Mouse (Mus musculus): ENCODE data around the gene Olfr1368. TPM values are rescaled to one million over a fixed set of nuclear protein-coding genes. Genes with fewer than 3 reads are reported as not detected.
"Not testable (repeated sequence)": the region's sequence is repeated elsewhere in the genome, so short reads cannot be mapped to it uniquely, and the experiment has no call there.

Gene Olfr1368
- polyA plus RNA-seq, 1 experiment, result not detected

- Histone ChIP-seq H3K27me3 (ENCODE audit: control insufficient read depth, insufficient read depth, low read length) (no peaks in the 10 kb centered on the region), H3K27ac (ENCODE audit: control insufficient read depth, insufficient read depth, low read length) (no peak overlapping the region), H3K36me3 (ENCODE audit: control insufficient read depth, insufficient read depth, low read length) (no peaks in the 10 kb centered on the region), H3K4me3 (ENCODE audit: control insufficient read depth, insufficient read depth, low read length) (no peak overlapping the region), H3K4me1 (replicated peaks; ENCODE audit: control insufficient read depth, insufficient read depth, low read length) (no peaks in the 10 kb centered on the region)
- DNase-seq, result peak; percentile 6
- 52% methylated on average over 8 of the region's 8 CpGs for WGBS
- TF ChIP-seq CTCF (IDR thresholded peaks at IDR 0.05; ENCODE audit: borderline replicate concordance, control insufficient read depth, extremely low read depth, insufficient read depth, low read length, poor library complexity) (no peak), POLR2A (IDR thresholded peaks at IDR 0.05; ENCODE audit: control insufficient read depth, extremely low read depth, insufficient read depth, low read length, poor library complexity) (no peak)
Measured at GRCm38 (mm10) chr13:21142421-21142820, 3.2 kb downstream of the Olfr1368 start.

DNA sequence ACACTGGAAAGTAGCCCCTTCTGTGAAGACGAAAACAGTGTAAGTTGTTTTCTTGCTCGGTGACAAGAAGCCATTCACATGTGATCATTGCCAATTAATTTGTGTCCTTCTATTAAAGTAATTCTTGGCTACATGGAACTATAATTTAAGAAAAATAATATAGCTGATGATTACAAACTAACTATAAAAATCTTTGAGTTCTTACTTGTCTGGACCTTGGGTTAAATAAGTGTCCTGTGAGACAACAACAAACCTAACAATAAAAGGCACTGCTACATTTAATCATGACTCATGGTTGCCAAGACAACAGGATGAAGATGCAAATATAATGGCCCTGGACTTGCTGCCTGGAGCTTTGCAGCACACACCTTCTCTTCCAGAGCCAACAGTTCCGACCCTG is 16.3 kb downstream of the Olfr1368 start, which contains the start of gene Olfr263:
Gene Olfr263, plus strand, starts transcription at position 301 of the 400 bp plus-strand sequence.
- not testable (repeated sequence) for DNase-seq; H3K27me3 ChIP-seq (ENCODE audit: control insufficient read depth, insufficient read depth, low read length); H3K36me3 ChIP-seq (ENCODE audit: control insufficient read depth, insufficient read depth, low read length); H3K4me1 ChIP-seq (replicated peaks; ENCODE audit: control insufficient read depth, insufficient read depth, low read length); H3K4me3 ChIP-seq (ENCODE audit: control insufficient read depth, insufficient read depth, low read length); H3K27ac ChIP-seq (ENCODE audit: control insufficient read depth, insufficient read depth, low read length)
- WGBS, result 84% methylated on average over 3 of the region's 3 CpGs

DNA sequence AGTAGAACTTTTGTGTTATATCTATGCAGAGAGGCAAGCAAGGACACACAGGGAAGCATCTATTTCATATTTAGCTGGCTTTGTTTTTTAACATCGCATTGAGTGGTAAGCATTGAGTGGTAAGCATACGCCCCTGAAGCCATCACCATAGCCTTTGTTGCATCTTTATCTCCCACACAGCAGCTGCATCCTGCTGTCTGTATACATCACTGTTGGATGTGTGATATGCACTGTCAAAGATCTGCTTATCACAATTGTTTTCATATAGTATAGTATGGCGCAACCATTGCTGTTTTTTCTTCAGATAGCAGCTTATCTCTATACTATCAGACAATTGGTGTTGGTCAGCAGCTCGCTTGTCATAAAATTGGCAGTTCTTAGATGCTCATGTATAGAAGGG is 31.5 kb downstream of the Olfr1368 start:
- Histone ChIP-seq H3K4me3 (ENCODE audit: control insufficient read depth, insufficient read depth, low read length) (no peak overlapping the region), H3K4me1 (replicated peaks; ENCODE audit: control insufficient read depth, insufficient read depth, low read length) (no peaks in the 10 kb centered on the region), H3K27ac (ENCODE audit: control insufficient read depth, insufficient read depth, low read length) (no peak overlapping the region), H3K36me3 (ENCODE audit: control insufficient read depth, insufficient read depth, low read length) (no peaks in the 10 kb centered on the region), H3K27me3 (ENCODE audit: control insufficient read depth, insufficient read depth, low read length) (no peaks in the 10 kb centered on the region)
- no peak for TF ChIP-seq CTCF (IDR thresholded peaks at IDR 0.05; ENCODE audit: borderline replicate concordance, control insufficient read depth, extremely low read depth, insufficient read depth, low read length, poor library complexity)
- no peak for TF ChIP-seq POLR2A (IDR thresholded peaks at IDR 0.05; ENCODE audit: control insufficient read depth, extremely low read depth, insufficient read depth, low read length, poor library complexity)
- DNase-seq, result no peak
- WGBS, result 84% methylated on average over 4 of the region's 4 CpGs

DNA sequence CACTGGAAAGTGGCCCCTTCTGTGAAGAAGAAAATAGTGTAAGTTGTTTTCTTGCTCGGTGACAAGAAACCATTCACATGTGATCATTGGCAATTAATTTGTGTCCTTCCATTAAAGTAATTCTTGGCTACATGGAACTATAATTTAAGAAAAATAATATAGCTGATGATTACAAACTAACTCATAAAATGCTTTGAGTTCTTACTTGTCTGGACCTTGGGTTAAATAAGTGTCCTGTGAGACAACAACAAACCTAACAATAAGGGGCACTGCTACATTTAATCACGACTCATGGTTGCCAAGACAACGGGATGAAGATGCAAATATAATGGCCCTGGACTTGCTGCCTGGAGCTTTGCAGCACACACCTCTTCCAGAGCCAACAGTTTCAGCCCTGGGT is 34.5 kb downstream of the Olfr1368 start, which contains the start of gene Olfr1369-ps1:
Gene Olfr1369-ps1, plus strand, starts transcription at position 301 of the 400 bp plus-strand sequence.
- H3K4me1 ChIP-seq (replicated peaks; ENCODE audit: control insufficient read depth, insufficient read depth, low read length); H3K27me3 ChIP-seq (ENCODE audit: control insufficient read depth, insufficient read depth, low read length); H3K27ac ChIP-seq (ENCODE audit: control insufficient read depth, insufficient read depth, low read length); DNase-seq; H3K4me3 ChIP-seq (ENCODE audit: control insufficient read depth, insufficient read depth, low read length); H3K36me3 ChIP-seq (ENCODE audit: control insufficient read depth, insufficient read depth, low read length): not testable (repeated sequence)
- 83% methylated on average over 3 of the region's 3 CpGs for WGBS

DNA sequence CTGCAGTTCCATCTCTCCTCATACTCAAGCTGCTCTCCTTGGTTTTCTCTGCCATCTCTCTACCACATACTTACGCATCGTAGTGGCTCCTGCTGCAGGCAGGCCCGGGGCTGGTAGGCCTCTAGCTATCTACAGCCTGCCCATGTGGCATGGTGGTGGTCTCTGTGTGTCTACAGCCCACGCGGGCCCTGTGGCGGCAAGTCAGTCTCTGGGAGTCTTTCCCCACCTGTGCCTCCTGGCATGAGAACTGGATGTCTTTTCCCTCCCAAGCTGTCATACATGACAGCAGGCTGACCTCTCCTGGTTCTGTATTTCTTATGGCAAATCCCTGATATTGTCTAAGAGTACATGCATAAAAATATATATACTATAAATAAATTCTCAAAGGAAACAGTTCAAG is 35.2 kb downstream of the Olfr1368 start:
- Histone ChIP-seq H3K27me3 (ENCODE audit: control insufficient read depth, insufficient read depth, low read length) (no peaks in the 10 kb centered on the region), H3K27ac (ENCODE audit: control insufficient read depth, insufficient read depth, low read length) (no peak overlapping the region), H3K36me3 (ENCODE audit: control insufficient read depth, insufficient read depth, low read length) (no peaks in the 10 kb centered on the region), H3K4me1 (replicated peaks; ENCODE audit: control insufficient read depth, insufficient read depth, low read length) (no peaks in the 10 kb centered on the region), H3K4me3 (ENCODE audit: control insufficient read depth, insufficient read depth, low read length) (no peak overlapping the region)
- TF ChIP-seq POLR2A (IDR thresholded peaks at IDR 0.05; ENCODE audit: control insufficient read depth, extremely low read depth, insufficient read depth, low read length, poor library complexity) (no peak), CTCF (IDR thresholded peaks at IDR 0.05; ENCODE audit: borderline replicate concordance, control insufficient read depth, extremely low read depth, insufficient read depth, low read length, poor library complexity) (no peak)
- 98% methylated on average over 6 of the region's 6 CpGs for WGBS
- no peak for DNase-seq

- Histone ChIP-seq H3K4me3 (ENCODE audit: control insufficient read depth, insufficient read depth, low read length) (no peak overlapping the region), H3K4me1 (replicated peaks; ENCODE audit: control insufficient read depth, insufficient read depth, low read length) (no peaks in the 10 kb centered on the region), H3K27ac (ENCODE audit: control insufficient read depth, insufficient read depth, low read length) (no peak overlapping the region), H3K27me3 (ENCODE audit: control insufficient read depth, insufficient read depth, low read length) (no peaks in the 10 kb centered on the region), H3K36me3 (ENCODE audit: control insufficient read depth, insufficient read depth, low read length) (no peaks in the 10 kb centered on the region)
- WGBS, result 98% methylated on average over 3 of the region's 3 CpGs
- TF ChIP-seq POLR2A (IDR thresholded peaks at IDR 0.05; ENCODE audit: control insufficient read depth, extremely low read depth, insufficient read depth, low read length, poor library complexity) (no peak), CTCF (IDR thresholded peaks at IDR 0.05; ENCODE audit: borderline replicate concordance, control insufficient read depth, extremely low read depth, insufficient read depth, low read length, poor library complexity) (no peak)
- DNase-seq, result no peak
Measured at GRCm38 (mm10) chr13:21109759-21110158, 35.9 kb downstream of the Olfr1368 start.

Other genes with a start within 250 kb of the Olfr1368 start
- 0.11 TPM in 1 of 2 replicates, not detected in the other for gene Olfr1370, start 70.9 kb downstream of the Olfr1368 start, polyA plus RNA-seq (2012; rRNA removed)
- not detected in 2 replicates for gene Olfr1369-ps1, start 34.4 kb downstream of the Olfr1368 start, polyA plus RNA-seq (2012; rRNA removed)
- not detected in 2 replicates for gene Olfr263, start 16.2 kb downstream of the Olfr1368 start, polyA plus RNA-seq (2012; rRNA removed)
- 131 and 200 TPM in 2 replicates for gene Trim27, start 33.6 kb upstream of the Olfr1368 start, polyA plus RNA-seq (2012; rRNA removed)
- not detected in 2 replicates for gene Gpx5, start 146.9 kb upstream of the Olfr1368 start, polyA plus RNA-seq (2012; rRNA removed)
- 0.36 and 0.38 TPM in 2 replicates for gene Gpx6, start 166.3 kb upstream of the Olfr1368 start, polyA plus RNA-seq (2012; rRNA removed)
- gene Olfr1367, start 201.0 kb upstream of the Olfr1368 start, polyA plus RNA-seq (2012; rRNA removed), result not detected in 2 replicates
- gene Zscan12, start 217.0 kb upstream of the Olfr1368 start, polyA plus RNA-seq (2012; rRNA removed), result 1.5 and 1.6 TPM in 2 replicates

Data from thymus, adult 2 months (tissue).